Mouse (Mus musculus) adrenal gland, adult 18-20 months (tissue): Measurements from ENCODE around the gene Apobec2. TPM values are rescaled to one million over a fixed set of nuclear protein-coding genes. Genes with fewer than 3 reads are reported as not detected.

Experiments used
- total RNA-seq, 2 experiments: library from RNA; stranded (reverse); gene quantifications; 1 replicate in 1 of 2; 2 replicates in 1 of 2; pipeline ENCODE4 v1.2.3; 2021

Gene Apobec2
- total RNA-seq, 2 experiments from 2014 or later, result 1.5 to 2.0 TPM

Other genes with a start within 250 kb of the Apobec2 start
- under 1 TPM in 1 of 2 experiments, not detected in 1; 0.20 TPM for gene Trem1, start 200.2 kb downstream of the Apobec2 start, total RNA-seq
- under 1 TPM in 1 of 2 experiments, not detected in 1; 0.93 TPM for gene Trem3, start 185.2 kb downstream of the Apobec2 start, total RNA-seq
- 1 to 10 TPM in 1 of 2 experiments, under 1 TPM in 1; 0.46 to 1.6 TPM for gene Treml4, start 168.6 kb downstream of the Apobec2 start, total RNA-seq
- under 1 TPM; 0.46 to 0.48 TPM for gene Treml2, start 133.4 kb downstream of the Apobec2 start, total RNA-seq
- under 1 TPM; 0.13 to 0.42 TPM for gene B430306N03Rik, start 116.8 kb downstream of the Apobec2 start, total RNA-seq
- 10 to 100 TPM in 1 of 2 experiments, 1 to 10 TPM in 1; 5.1 to 15.2 TPM for gene Trem2, start 86.5 kb downstream of the Apobec2 start, total RNA-seq
- under 1 TPM in 1 of 2 experiments, not detected in 1; 0.42 TPM for gene Treml1, start 73.0 kb downstream of the Apobec2 start, total RNA-seq
- gene Nfya, start 23.0 kb downstream of the Apobec2 start, total RNA-seq, result 10 to 100 TPM; 35.5 to 36.5 TPM
- 10 to 100 TPM; 17.5 to 19.5 TPM for gene Oard1, start 22.9 kb downstream of the Apobec2 start, total RNA-seq
- gene Tspo2, start 18.6 kb upstream of the Apobec2 start, total RNA-seq, result not detected
- gene Unc5cl, start 22.0 kb upstream of the Apobec2 start, total RNA-seq, result under 1 TPM in 1 of 2 experiments, not detected in 1; 0.19 TPM